ENCODE assay signal across 24 mouse cellular contexts in the genomic region with DNA sequence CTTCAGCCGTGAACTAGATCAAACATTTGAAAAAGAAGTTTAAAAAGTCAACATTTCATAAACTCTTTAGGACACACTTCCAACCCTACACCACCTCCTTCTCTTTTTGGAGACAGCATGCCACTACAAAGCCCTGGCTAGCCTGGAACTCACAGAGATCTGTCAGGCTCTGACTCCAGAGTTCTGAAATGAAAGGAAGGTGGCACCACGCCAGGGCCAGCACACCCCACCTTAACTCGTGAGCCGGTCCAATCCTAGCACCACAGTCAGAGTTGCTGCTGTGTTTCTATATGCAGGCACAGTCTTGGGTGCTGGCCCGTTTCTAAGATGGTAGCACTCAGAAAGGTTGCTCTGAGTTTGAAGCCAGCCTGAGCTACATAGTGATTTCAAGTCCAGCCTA. TPM values are rescaled to one million over a fixed set of nuclear protein-coding genes. Genes with fewer than 3 reads are reported as not detected.
A peak's percentile ranks its signal among the peaks of the same experiment; 100 is the strongest.
DNase-seq lines count a peak whose midpoint lies in the region; ATAC-seq and TF ChIP-seq lines count a peak whose summit lies in the region.
"Had no signal": no experiment of that assay in that cellular context is flagged by ENCODE, and none has a peak within 500 bp of the region (broad histone marks: within the 10 kb centered on the region; RNA-seq: fewer than 3 reads in every experiment).

No protein-coding gene starts in this region.

- TF ChIP-seq EP300 in stomach, postnatal 0 days (optimal IDR thresholded peaks at IDR 0.05) = no peak

- no peak overlapping the region for H3K9ac ChIP-seq in stomach, embryonic 16.5 days (ENCODE audit: low read length)
- H3K9ac ChIP-seq in stomach, postnatal 0 days (ENCODE audit: low read length) = no peak overlapping the region

- 55% methylated on average over 5 of the region's 5 CpGs for WGBS in stomach, embryonic 16.5 days
- 57% methylated on average over 5 of the region's 5 CpGs for WGBS in stomach, postnatal 0 days

- H3K36me3 ChIP-seq in stomach, embryonic 16.5 days (ENCODE audit: control insufficient read depth, insufficient read depth, low read length) = no peaks in the 10 kb centered on the region
- H3K36me3 ChIP-seq in stomach, postnatal 0 days (ENCODE audit: control insufficient read depth, insufficient read depth, low read length) = no peaks in the 10 kb centered on the region
- H3K36me3 ChIP-seq: G1E had no signal

- no peaks in the 10 kb centered on the region for H3K9me3 ChIP-seq in stomach, embryonic 16.5 days (replicated peaks; ENCODE audit: control insufficient read depth, low read length)
- H3K9me3 ChIP-seq in stomach, postnatal 0 days (ENCODE audit: control insufficient read depth, low read length) = no peaks in the 10 kb centered on the region
- H3K9me3 ChIP-seq: G1E had no signal

- no peak for DNase-seq in stomach, postnatal 0 days (ENCODE audit: low spot score)
- peak; percentile 55 for DNase-seq in testis, postnatal 10 days (ENCODE audit: low spot score)
- DNase-seq in testis, postnatal 14 days (ENCODE audit: low spot score) = no peak
- peak; percentile 39 for DNase-seq in NIH3T3 (ENCODE audit: low read depth)
- DNase-seq: adrenal gland, adult 2 months; adrenal gland, adult 8-10 months; adrenal gland, postnatal 10 days; adrenal gland, postnatal 14 days; adrenal gland, postnatal 25 days; adrenal gland, postnatal 36 days; B cell, adult 2 months; cerebellum, adult 11 months; cerebellum, adult 11-12 months; cerebellum, adult 18-20 months; cerebellum, adult 2 months had no signal

- no peak overlapping the region for H3K4me2 ChIP-seq in stomach, embryonic 16.5 days (ENCODE audit: low read depth, low read length)
- H3K4me2 ChIP-seq in stomach, postnatal 0 days (replicated peaks; ENCODE audit: low read depth) = no peak overlapping the region

- H3K27me3 ChIP-seq in stomach, embryonic 16.5 days (ENCODE audit: control insufficient read depth, insufficient read depth, low read length) = no peaks in the 10 kb centered on the region
- H3K27me3 ChIP-seq in stomach, postnatal 0 days (ENCODE audit: control insufficient read depth, insufficient read depth, low read length) = no peaks in the 10 kb centered on the region

- no peak overlapping the region for H3K4me3 ChIP-seq in stomach, embryonic 16.5 days (replicated peaks; ENCODE audit: low read length)
- no peak overlapping the region for H3K4me3 ChIP-seq in stomach, postnatal 0 days (ENCODE audit: low read depth, low read length)

- H3K27ac ChIP-seq in stomach, embryonic 16.5 days (ENCODE audit: low read length) = no peak overlapping the region
- no peak overlapping the region for H3K27ac ChIP-seq in stomach, postnatal 0 days (replicated peaks)

- peaks cover 3% of the 10 kb centered on the region for H3K4me1 ChIP-seq in stomach, embryonic 16.5 days (ENCODE audit: control insufficient read depth, insufficient read depth, low read length)
- no peaks in the 10 kb centered on the region for H3K4me1 ChIP-seq in stomach, postnatal 0 days (replicated peaks; ENCODE audit: control insufficient read depth, insufficient read depth)

- no peak for TF ChIP-seq CTCF in stomach, postnatal 0 days (IDR thresholded peaks at IDR 0.05; ENCODE audit: low read depth)

- ATAC-seq in stomach, embryonic 16.5 days (ENCODE audit: insufficient read depth, low FRiP score) = 0 out of 2 replicates have a peak, but pooled peaks have one; percentile 62
- ATAC-seq in stomach, postnatal 0 days (ENCODE audit: low FRiP score, low TSS enrichment) = no peak
- ATAC-seq in granulocyte monocyte progenitor cell, adult 5-6 weeks (replicated peaks; ENCODE audit: poor library complexity, severe bottlenecking) = no peak
- ATAC-seq: activated CD4-positive, CD25-positive, alpha-beta regulatory T cell, adult 4 months; CD4-positive, CD25-positive, alpha-beta regulatory T cell, adult 4 months; Patski had no signal

RNA-seq across cellular contexts. Expression of gene Chit1, which starts 6.1 kb away (rescaled TPM):
- polyA plus RNA-seq in stomach, embryonic 16.5 days (2015; fragmentation: Nextera tagmentation; extraction: Ambion mirVana) = 4.8 and 8.4 TPM in 2 replicates
- 38.5 and 45.1 TPM in 2 replicates for polyA plus RNA-seq in stomach, postnatal 0 days (2015; fragmentation: Nextera tagmentation; extraction: Ambion mirVana)
- total RNA-seq in granulocyte monocyte progenitor cell, adult 5-6 weeks (2014; fragmentation: Nextera tagmentation) = 0.62 and 1.7 TPM in 2 replicates
- 0.22 and 0.82 TPM in 2 replicates for total RNA-seq in granulocyte monocyte progenitor cell, adult 5-6 weeks (2017)
- total RNA-seq: adrenal gland, adult 18-20 months; adrenal gland, adult 2 months; adrenal gland, postnatal 14 days; adrenal gland, postnatal 25 days; adrenal gland, postnatal 36 days; adrenal gland, postnatal 4 days; G1E; MEL had no signal
- polyA plus RNA-seq: activated CD4-positive, CD25-positive, alpha-beta regulatory T cell, adult 4 months; CD4-positive, CD25-positive, alpha-beta regulatory T cell, adult 4 months; cerebellum, adult 2 months; G1E; Patski had no signal

RNA-seq across cellular contexts. Expression of gene Btg2, which starts 38.2 kb away (rescaled TPM):
- 98.5 and 110 TPM in 2 replicates for polyA plus RNA-seq in stomach, embryonic 16.5 days (2015; fragmentation: Nextera tagmentation; extraction: Ambion mirVana)
- 85.9 and 96.8 TPM in 2 replicates for polyA plus RNA-seq in stomach, postnatal 0 days (2015; fragmentation: Nextera tagmentation; extraction: Ambion mirVana)
- 7.2 and 13.5 TPM in 2 replicates for total RNA-seq in granulocyte monocyte progenitor cell, adult 5-6 weeks (2014; fragmentation: Nextera tagmentation)
- total RNA-seq in granulocyte monocyte progenitor cell, adult 5-6 weeks (2017) = 31.3 and 33.7 TPM in 2 replicates

Comparison
In these comparisons a context has a peak if more than half of its experiments do, and no peak if none do; other contexts are left out.
1. DNase-seq: peak in testis, postnatal 10 days (single experiment) and NIH3T3 (single experiment); none in stomach, postnatal 0 days (single experiment) and testis, postnatal 14 days (single experiment).